Mouse (Mus musculus) left cerebral cortex, adult 8-10 months (tissue): ENCODE results near the gene Spint1. TPM values are rescaled to one million over a fixed set of nuclear protein-coding genes. Genes with fewer than 3 reads are reported as not detected.
A peak's percentile ranks its signal among the peaks of the same experiment; 100 is the strongest.

Experiments used
- DNase-seq, 2 experiments: peaks; one replicate each; pipeline ENCODE4 v3.0.0; 2022; ENCODE audit warnings: low spot score in 2 of 2
- total RNA-seq, 4 experiments: library from RNA; stranded (reverse); gene quantifications; 2 replicates each; pipeline ENCODE4 v1.2.4; 2022

Gene Spint1
- total RNA-seq, 4 experiments from 2014 or later: 2.0 to 3.7 (median 3.2) TPM

GRCm38 (mm10) chr2:119242548-119242947 is 5.4 kb downstream of the Spint1 start:
- no peak for DNase-seq

GRCm38 (mm10) chr2:119245246-119245645 is 8.1 kb downstream of the Spint1 start:
- DNase-seq: no peak

DNA sequence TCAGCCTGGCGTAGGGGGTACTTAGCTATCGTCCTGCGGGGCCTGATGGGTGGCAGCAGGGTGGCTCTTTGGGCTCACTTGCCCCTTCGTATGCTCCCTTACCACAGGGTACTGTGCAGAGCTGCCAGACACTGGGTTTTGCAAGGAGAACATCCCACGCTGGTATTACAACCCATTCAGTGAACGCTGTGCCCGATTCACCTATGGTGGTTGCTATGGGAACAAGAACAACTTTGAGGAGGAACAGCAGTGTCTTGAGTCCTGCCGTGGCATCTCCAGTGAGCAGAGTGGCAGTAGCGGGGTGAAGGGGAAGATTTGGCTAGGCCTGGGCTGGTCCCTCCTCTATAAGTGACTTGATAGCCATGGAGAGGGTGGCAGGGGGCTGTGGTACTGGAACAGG is 10.7 kb downstream of the Spint1 start:
- DNase-seq: no peak

DNA sequence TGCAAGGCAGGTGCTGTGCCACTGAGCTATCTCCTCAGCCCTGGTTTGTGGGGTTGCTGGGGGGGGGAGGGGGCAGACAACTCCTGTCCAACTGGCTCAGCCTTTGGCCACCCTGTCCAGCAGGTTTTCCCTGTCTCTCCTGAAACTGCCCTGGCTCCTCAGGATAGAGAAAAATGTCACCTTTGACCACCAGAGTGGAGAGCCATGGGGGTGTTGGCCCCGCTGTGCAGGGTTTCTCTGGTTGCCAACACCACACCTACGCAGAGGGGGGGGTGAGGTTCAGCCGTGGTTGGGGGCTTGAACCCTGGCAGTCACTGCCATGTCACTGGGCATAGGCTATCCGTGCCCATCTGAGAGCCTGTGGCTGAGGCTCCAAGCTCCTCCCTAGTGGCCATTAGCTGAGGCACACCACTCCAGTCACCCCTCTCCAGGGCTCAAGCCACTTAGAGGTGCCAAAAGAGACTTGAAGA is 12.5 kb downstream of the Spint1 start:
- no peak for DNase-seq

- no peak for DNase-seq
Measured at GRCm38 (mm10) chr2:119250377-119250776, 13.2 kb downstream of the Spint1 start.

DNA sequence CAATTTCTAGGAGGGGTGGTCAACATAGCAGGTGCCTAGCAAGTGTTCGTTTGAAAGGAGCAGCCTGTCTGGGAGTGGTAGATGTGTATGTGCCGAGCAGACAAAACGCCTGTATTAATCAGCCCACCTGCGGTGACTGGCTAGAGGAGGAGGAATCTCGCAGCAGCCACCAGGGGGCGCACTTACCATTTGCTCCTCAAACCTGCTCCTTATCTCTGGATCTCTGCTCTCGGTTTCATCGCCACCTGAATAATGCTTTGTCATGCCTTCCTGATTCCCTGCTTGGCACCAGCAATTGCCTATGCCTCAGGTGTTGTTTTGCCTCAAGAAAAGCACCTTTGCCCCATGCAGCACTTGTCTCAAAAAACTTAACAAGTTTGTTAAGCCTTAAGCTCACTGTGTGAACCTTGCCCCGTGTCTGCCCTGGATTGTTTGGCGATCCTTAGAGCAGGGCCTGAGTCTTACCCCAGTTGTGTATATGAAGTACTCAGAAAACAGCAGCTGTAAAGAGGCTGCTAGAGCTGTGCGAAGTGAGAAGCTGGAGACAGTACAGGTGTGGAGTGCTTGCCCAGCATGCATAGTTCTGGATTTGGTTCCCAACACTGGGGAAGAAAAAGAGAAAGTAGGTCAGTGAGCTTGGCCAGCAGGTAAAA is 13.8 kb downstream of the Spint1 start:
- peak; percentile 51 to 76 for DNase-seq

- no peak for DNase-seq
Measured at GRCm38 (mm10) chr2:119254976-119255375, 17.8 kb downstream of the Spint1 start.

DNA sequence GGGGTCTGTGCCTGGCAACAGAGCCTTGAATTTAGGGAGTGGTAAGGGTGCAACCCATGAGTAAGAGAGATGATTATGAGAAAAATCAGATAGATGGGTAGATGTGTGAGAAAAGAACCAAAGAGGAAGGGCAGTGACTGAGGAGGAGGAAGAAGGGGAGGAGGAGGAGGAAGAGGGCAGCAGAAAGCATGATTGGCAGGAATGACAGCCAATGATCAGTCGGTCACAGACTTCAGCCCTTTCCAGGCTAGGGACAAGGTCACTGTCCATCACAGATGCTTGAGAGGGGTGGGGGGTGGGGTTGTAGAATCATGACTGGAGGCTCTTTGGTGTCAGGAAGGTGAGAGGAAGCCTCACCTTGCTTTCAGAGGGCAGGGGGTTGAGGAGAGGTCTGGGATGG is 23.4 kb downstream of the Spint1 start:
- no peak for DNase-seq

- DNase-seq: no peak
Measured at GRCm38 (mm10) chr2:119261326-119261725, 24.2 kb downstream of the Spint1 start.

DNA sequence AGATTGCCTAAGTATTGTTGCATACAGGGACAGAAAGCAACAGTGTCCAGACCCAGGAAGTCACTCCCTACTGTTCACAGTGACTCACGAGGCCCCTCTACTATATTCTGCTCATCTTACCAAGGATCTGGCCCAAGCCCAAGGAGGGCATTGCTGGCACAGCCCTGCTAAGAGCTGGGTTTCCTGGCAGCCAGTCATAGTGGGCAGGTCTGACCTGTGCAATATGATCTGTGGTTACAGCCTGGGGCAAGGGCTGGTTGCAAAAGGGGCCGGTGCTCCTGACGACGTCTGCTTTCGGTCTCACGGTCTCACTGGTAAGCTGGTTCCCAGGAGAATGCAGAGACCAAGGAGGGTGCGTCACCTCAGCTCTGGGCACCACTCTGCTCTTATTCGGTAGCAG is 25.8 kb downstream of the Spint1 start:
- no peak for DNase-seq

- no peak for DNase-seq
Measured at GRCm38 (mm10) chr2:119263813-119264212, 26.7 kb downstream of the Spint1 start.

DNA sequence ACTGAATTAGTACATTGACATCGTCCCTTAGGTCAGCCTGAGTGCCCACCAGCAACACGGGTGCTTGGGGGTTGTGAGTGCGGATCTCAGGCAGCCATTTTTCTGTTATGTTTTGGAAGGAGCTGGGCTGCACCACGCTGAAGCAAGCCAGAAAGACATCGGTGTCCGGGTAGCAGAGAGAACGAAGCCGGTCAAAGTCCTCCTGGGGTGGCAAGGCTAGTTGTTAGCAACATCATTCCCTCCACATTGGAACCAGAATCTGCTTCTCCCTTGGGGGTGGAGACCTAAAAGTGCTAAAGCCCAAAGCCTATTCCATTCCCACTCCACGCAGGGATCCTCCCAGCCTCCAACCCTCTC is 33.1 kb downstream of the Spint1 start:
- no peak for DNase-seq

- DNase-seq: peak; percentile 40 to 78
Measured at GRCm38 (mm10) chr2:119270643-119271331, 33.6 kb downstream of the Spint1 start, which contains the start of gene Rhov. Rhov (minus strand) TSS chr2:119271272.

- DNase-seq: no peak
Measured at GRCm38 (mm10) chr2:119274126-119274525, 37.0 kb downstream of the Spint1 start.

DNA sequence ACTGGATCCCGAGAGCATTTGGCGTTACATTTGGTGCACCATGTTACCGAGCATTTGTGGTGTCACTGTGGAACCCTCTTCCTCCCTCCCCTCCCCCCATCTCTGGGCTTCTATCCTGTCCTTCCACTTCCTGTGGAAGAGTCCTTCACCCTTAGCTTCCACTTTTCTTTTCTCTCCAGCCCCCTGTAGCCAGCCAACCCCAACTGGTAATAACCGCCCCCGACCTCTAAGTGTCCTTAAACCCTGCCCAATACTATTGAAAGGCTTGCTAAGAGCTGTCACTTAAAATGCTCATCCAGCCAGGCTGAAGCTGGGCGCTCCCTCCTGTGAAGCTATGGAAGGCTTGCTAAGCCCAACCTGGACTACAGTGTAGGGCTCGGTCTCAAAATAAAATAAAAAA is 39.8 kb downstream of the Spint1 start:
- no peak for DNase-seq

DNA sequence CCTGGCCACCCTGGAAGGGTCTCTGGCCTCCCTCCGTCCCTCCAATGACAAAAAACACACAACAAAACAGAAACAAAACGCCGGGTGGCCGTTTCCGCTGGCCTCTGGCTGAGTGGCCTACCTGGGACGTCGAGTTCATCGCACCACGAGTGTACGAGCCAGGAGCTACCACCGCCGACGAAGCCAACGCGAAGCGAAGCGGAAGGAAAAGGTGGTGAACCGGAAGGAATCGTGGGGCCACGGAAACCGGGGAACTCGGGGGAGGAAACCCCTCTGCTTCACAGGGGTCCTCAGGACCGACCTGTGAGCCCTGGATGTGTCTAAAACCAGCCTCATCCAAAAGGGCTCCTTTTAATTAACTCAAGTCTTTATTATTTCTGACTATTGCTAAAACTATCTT is 40.6 kb downstream of the Spint1 start:
- DNase-seq: no peak

- DNase-seq: no peak
Measured at GRCm38 (mm10) chr2:119281899-119282565, 44.9 kb downstream of the Spint1 start.

DNA sequence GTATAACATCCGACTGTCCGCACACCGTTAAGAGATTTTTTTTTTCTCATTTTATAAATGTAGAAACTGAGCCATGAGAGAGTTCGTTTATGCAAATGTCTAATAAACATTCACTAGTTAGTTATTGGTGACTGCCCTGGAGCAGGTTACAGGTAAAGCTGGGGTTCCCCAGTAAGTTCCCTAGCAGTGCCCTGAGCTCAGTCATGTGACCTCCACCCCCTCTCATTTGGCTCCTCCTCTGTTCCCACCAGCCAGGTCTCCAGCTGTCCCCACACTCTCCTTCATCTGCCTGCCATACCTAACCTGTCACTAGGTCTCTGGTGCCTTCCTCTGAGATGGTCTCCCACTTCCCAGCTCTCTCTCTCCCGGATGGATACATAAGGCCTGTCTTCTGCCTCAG is 50.2 kb downstream of the Spint1 start:
- DNase-seq: no peak

DNA sequence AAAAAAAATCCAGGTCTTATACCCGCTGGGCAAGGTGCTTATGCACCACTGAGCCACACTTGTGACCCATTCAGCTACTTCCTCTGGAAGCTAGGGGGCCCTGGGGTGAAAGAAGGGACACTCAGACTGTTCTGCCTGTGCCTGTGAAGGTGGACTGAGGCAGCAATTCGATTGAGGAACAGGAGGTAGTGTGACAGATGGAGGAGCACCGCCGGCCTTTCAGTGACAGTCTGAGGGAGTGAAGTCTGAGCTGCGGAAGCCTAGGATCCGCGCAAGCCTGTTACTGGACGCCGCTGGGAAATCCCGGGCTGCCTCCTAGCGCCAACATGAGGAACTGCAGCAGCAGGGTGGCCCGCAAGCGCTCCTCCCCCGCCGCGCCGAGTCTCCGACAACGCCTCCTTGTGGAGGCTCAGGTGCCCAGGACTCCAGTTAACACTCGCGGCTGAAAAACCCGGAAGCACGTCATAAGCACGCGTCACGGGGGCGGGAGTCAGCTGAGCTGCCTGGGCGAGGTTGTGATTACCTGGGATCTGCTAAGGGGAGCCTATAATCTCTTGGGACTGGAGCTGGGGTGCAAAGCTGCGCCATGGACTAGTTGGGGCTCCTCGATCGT is 51.2 kb downstream of the Spint1 start, which contains the start of gene Vps18:
Vps18 (plus strand) TSS at position 471 of the 613 bp plus-strand sequence.
- peak; percentile 96 for DNase-seq

DNA sequence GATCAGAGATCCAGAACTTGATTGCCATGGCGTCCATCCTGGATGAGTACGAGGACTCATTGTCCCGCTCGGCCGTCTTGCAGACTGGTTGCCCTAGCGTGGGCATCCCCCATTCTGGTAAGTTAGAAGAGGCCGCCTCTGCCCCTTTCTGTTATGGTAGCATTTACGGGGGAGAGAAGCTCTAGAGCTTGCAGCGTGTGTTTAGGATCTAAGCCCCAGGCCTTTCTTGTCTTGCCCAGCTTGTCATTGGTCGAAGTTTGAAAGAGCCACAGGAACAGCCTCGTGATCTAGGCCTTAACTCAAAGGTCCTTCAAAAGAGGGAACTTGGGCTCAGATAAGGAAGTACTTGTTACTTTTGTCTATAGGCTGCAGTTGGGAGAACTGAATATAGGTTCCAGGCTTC is 51.9 kb downstream of the Spint1 start:
- DNase-seq: no peak

GRCm38 (mm10) chr2:119292281-119292680 is 55.1 kb downstream of the Spint1 start:
- DNase-seq: no peak

- DNase-seq: no peak
Measured at GRCm38 (mm10) chr2:119292852-119293251, 55.7 kb downstream of the Spint1 start.
